Mouse (Mus musculus) myocyte (in vitro differentiated cells): Measurements from ENCODE around the gene Ryr1.
A peak's percentile ranks its signal among the peaks of the same experiment; 100 is the strongest.

Source experiments
- CEBPB ChIP-seq: IDR thresholded peaks from 2 replicates; pipeline ENCODE4 v1.6.1; 2011; ENCODE audit warnings: mild to moderate bottlenecking, moderate library complexity; ENCODE audit not compliant: poor library complexity, insufficient read depth, severe bottlenecking
- E2F4 ChIP-seq: IDR thresholded peaks from one replicate; pipeline ENCODE4 v1.6.1; 2011; ENCODE audit warnings: mild to moderate bottlenecking, control low read depth, moderate library complexity; ENCODE audit not compliant: insufficient read depth
- MAX ChIP-seq: IDR thresholded peaks from one replicate; pipeline ENCODE4 v1.6.1; 2011; ENCODE audit warnings: low read depth, mild to moderate bottlenecking, control low read depth
- MYOD1 ChIP-seq, 3 experiments: IDR thresholded peaks; one replicate each; pipeline ENCODE4 v1.6.1; 2011; ENCODE audit warnings: control low read depth in 2 of 3, low read depth in 2 of 3, mild to moderate bottlenecking in 2 of 3, moderate library complexity in 1 of 3; ENCODE audit not compliant: insufficient read length in 2 of 3, control insufficient read depth in 1 of 3
- POLR2A ChIP-seq: IDR thresholded peaks from one replicate; pipeline ENCODE4 v1.6.1; 2011; ENCODE audit warnings: low read depth, mild to moderate bottlenecking, control low read depth, moderate library complexity; ENCODE audit not compliant: insufficient read length
- POLR2AphosphoS2 ChIP-seq: IDR thresholded peaks from one replicate; pipeline ENCODE4 v1.6.1; 2011; ENCODE audit warnings: low read depth, control low read depth; ENCODE audit not compliant: insufficient read length
- SRF ChIP-seq: IDR thresholded peaks from one replicate; pipeline ENCODE4 v1.6.1; 2011; ENCODE audit warnings: low read depth; ENCODE audit not compliant: control insufficient read depth, insufficient read length
- TCF12 ChIP-seq: IDR thresholded peaks from one replicate; pipeline ENCODE4 v1.6.1; 2011; ENCODE audit warnings: mild to moderate bottlenecking, control low read depth; ENCODE audit not compliant: poor library complexity, insufficient read depth, severe bottlenecking

- TF ChIP-seq POLR2A: no peak
- peak; percentile 23 for TF ChIP-seq POLR2AphosphoS2
- no peak for TF ChIP-seq TCF12
- TF ChIP-seq MAX: no peak
- TF ChIP-seq CEBPB: no peak
- TF ChIP-seq MYOD1 (IDR thresholded peaks at IDR 0.05; ENCODE audit: control insufficient read depth in 1 of 3, insufficient read length in 2 of 3, low read depth in 2 of 3): no peak
- no peak for TF ChIP-seq E2F4
- TF ChIP-seq SRF: no peak
These were observed 99.4 kb downstream of the Ryr1 start for GRCm38 (mm10) chr7:29025566-29025965.
